Mouse (Mus musculus) cerebellum, postnatal 36 days (tissue): Measurements from ENCODE around the gene Adarb2.

Experiments used
- DNase-seq, 2 experiments: peaks; one replicate each; pipeline ENCODE4 v3.0.0; 2021 to 2022; ENCODE audit warnings: mixed read lengths in 2 of 2

Gene Adarb2

DNA sequence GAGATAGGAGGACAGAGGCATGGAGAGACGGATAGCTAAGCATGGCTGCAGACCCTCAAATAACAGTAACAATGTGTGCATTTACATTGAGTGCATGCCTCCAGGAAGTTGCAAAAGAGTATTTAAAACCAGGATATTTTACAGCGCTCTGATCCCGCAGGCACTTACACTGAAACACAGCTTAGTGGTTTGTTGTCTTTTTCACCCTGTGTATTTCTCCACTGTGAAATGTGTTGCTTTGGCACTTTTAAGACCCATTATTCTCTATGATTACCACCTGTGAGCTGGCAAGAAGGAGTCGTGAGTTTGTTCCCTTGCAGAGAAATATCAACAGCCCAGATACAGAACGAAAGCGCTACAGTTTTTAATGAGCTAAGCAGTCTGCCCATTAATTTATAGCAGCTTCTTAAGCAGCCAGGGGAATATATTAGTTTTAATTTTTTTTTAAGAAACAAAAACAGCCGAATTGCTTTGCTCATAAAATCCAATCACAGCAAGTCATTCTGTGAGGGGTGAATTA lies 167.3 kb downstream of the Adarb2 start:
- no peak for DNase-seq

- no peak for DNase-seq
These were observed 185.9 kb downstream of the Adarb2 start for GRCm38 (mm10) chr13:8388541-8388940.

- DNase-seq = no peak
These were observed 197.8 kb downstream of the Adarb2 start for GRCm38 (mm10) chr13:8400265-8401041.

DNA sequence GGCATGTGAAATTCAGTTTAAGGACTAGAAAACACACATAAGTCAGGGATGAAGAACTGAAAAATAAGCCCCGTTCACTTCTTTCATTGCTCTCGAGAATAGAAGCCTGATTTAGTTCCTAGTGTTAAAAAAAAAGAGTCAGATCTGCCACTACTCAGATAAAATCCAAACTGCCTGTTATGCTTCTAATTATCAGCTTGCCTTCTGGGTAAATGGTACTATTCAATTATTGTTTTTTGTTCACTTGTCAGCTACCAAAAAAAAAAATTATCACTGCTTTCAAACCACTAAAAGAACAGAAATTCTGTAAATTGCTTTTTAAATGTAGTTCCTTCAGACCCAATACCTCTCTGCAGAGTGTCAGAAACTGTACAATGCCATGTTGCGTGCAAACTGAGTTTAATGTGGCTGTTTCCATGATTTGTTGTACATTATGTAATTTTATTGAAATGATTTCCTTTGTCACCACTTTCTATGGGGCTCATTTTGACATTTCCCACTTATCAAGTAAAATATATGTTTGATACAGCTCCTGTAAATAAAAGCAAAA lies 199.7 kb downstream of the Adarb2 start:
- DNase-seq = no peak

GRCm38 (mm10) chr13:8406020-8406419 lies 203.4 kb downstream of the Adarb2 start:
- DNase-seq = no peak

- no peak for DNase-seq
These were observed 208.0 kb downstream of the Adarb2 start for GRCm38 (mm10) chr13:8410353-8411318.

DNA sequence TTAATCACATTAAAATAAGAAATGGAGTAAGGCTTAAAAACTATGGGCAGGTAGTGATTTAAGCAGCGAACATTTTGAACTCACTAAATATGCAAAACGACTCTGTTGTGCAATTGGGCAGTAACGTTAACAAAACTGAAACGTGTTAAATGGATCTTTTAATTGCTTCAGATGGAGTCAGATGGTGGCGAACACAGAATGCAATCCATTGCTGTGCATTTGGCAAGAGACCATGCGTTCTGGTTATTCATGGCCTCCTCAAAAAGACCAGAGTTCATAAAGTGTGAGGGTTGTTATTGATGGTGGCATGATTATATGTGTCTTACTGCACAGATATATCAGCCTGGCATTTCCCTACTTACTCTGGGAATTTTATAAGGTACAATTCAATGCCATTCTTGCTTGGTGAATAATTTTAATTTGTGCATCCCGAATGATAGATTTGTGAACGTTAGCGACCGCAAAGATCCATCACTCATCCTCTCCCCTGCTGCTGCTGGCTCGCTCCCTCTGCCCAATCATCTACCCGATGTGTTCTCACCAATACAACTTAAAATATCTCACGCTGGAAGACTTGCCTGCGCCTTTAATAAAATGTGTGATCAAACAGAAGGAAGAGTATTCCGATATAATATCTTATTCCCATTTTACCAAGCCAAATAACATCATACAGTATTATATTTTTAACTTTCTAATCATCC lies 221.5 kb downstream of the Adarb2 start:
- no peak for DNase-seq

DNA sequence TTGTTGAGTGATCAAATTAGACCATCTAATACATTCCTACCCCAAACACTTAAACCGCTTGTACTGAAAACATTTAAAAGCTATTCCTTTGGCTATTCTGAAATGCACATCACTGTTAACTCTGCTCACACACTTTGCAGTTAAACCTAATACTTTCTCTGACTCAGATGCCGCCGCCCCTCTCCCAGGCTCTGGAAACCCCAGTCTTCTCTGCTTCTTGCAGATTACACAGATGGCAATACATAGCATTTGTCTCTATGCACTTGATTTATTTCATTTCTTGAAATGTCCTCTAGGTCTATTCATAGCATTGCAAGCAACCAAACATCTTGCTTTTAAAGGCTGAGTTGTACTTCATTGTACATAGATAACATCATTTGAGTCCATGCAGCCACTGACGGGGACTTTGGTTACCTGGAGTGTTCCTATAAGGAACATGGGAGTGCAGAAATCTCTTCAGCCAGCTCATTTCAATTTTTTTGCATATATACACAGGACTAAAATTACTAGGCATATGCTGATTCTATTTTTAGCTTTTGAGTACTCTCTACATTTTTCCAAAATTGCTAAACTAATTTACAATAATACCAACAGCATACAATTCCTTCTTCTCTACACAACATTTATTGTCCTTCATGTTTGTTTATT lies 236.6 kb downstream of the Adarb2 start:
- no peak for DNase-seq

DNA sequence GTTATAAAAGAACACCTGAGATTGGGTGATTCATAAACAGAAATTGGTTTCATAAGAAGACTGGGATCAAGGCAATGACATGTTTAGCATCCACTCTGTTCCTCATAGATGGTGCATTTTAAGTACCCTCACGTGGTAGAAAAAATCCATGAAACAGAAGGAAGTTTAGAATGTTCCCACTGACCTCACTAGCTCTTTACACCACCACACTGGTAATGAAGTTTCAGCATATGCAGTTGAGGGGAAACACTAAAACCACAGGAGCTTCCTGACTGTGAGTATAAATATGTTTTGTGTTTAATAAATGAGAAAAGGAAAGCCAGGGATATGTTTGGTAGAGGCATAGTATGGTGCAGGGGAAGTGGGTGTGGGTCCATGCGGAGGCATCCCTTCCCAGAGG lies 242.7 kb downstream of the Adarb2 start:
- DNase-seq = no peak

DNA sequence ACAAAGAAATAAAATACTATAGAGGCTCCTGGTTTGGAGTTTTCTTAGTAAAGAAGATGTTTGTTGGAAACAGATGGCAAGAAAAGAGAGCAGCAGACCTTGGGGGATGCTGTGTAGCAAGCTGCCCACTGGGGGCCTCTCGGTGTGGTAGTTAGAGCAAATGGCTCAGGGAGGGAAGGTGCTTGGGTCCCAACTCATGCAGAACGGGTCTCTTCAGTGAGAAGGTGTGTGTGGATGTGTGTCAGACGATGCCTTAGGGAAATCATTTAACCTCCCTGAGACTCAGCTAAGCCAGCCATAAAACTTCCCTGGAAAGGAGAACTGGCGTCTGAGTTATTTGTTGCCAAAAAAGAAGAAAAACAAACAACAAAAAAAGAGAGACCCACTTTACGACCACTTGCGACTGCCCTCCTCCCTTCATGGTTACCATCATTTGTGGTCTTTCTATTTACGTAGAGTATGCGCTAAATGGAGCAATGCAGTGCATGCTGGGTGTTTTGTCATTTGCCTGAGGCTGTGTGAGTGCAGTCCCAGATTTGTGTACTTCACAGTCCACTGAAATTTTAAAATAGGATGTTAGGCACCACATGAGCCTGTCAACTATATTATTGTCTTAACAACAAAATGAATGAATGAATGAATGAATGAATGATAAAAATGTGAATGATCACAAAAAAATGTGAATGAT lies 245.7 kb downstream of the Adarb2 start:
- DNase-seq = no peak

DNA sequence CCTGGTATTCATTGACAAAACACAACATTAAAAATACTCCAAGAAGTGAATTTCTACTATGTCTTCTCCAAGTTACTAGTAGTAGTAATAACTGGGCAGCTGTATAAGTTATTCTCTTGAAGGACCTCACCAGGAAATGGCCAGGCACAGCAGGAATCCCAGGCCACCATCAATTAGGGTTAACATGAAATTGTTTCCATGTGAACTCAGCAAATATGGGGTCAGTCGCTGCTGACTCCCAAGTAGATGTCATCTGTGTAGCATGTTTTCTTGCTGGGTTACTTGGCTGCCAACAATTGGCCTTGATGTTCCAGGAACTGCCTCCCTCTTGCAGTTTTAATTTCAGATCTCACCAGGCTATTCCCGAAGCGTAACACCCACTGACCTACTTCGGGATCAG lies 248.9 kb downstream of the Adarb2 start:
- no peak for DNase-seq

- no peak for DNase-seq
These were observed 254.2 kb downstream of the Adarb2 start for GRCm38 (mm10) chr13:8456886-8457285.

- DNase-seq = no peak
These were observed 255.2 kb downstream of the Adarb2 start for GRCm38 (mm10) chr13:8457831-8458230.

DNA sequence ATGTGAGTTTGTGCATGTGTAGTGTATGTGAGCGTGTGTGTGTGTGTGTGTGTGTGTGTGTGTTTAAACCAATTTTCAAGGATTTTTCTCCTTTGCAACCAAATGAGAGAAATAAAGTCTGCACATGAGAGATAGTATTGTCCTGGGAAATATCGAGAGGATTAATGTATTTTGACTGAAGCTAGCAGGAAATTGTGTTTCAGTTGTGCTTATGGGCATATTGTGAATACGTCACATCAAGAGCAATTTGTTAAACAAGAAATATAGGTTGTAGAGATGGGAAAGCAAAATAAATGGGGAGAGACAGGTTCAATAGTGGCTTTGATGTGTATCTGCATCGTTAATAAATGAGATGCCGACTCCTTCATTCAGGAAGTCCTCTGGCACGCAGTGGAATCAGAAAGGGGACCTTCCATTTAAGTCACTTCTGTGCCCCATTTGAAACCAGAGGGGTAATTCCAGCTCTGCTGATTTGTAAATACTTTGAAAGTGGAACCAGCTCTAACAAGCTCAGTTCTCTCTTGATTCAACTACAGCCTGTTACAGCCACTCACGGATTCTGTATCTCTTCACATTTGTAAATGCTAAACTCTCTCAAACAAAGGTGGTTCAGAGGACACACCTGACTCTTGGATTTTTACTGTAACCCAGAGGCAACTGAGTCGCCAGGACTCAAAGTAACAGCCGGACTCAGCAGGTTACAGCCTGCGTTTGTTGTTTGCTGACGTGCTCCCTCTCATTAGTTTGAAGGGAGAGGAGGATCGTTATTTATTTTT lies 265.1 kb downstream of the Adarb2 start:
- no peak for DNase-seq

- DNase-seq = no peak
These were observed 273.6 kb downstream of the Adarb2 start for GRCm38 (mm10) chr13:8476237-8476636.

DNA sequence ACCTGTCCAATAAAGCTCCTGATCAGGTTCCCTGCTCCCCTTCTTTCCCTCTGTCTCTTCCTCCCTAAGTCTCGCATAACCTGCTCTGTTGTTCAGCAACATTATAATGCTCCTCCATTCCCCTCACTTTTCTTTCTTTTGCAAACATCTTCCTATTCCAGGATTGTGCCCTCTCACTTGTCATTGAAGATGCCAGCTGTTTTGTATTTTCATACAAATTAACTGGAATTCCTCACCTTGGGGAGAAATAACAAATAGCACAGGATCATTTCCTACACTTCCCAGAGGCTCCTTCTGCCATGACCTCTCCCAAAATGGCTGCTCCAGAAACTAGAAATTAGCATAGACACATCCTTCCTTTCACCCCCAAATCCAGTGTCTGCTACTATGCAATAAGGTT lies 276.1 kb downstream of the Adarb2 start:
- DNase-seq = no peak

DNA sequence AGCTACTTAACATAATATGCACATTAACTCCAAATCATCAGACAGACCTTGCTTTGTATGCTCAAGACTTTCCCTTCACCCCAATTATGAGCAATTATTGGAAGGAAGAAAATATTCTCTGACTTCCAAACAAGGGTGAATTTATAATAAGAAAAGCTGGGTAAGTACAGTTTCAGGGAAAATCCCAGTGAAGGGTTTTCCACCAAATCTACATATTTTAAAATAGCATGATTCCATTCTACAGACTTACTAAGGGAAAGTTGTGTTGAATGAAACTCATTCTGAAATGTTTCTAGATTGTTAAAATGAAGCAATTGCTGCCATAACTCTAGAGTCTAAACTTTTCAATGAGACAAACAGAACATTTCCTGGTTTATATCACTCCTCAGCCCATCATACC lies 277.3 kb downstream of the Adarb2 start:
- DNase-seq = no peak

DNA sequence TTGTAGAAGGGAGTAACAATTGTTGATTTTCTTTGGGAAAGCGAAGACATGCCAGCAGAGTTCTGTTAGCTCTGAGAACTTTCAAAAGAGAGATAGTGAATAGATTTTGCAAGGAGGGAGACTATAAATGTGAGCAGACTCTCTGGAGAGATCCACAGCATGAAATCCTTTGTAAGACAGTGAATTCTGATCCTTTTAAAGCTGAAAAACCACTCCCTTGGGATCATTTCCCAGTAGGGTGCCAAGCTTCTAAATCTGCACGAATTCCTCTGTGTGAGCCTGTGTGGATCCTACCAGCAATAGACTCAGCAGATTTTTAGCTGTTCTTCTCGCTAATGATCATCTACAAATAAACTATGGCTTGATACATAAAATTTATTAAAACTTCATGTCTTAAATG lies 278.7 kb downstream of the Adarb2 start:
- no peak for DNase-seq

- peak; percentile 51 to 56 for DNase-seq
These were observed 282.1 kb downstream of the Adarb2 start for GRCm38 (mm10) chr13:8484592-8485272.
